Mouse (Mus musculus) heart, postnatal 10 days (tissue): ENCODE results near the gene Srsf4. TPM values are rescaled to one million over a fixed set of nuclear protein-coding genes. Genes with fewer than 3 reads are reported as not detected.

Experiments used
- DNase-seq, 2 experiments: peaks; one replicate each; pipeline ENCODE4 v3.0.0; 2021
- intact Hi-C: fragments of 180-260 bp; cut with DNase I; formaldehyde crosslinking; loops from one replicate; pipeline ENCODE4 v1.15.1; 2025
- total RNA-seq, 2 experiments: library from RNA; stranded (reverse); gene quantifications; 2 replicates each; pipeline ENCODE4 v1.2.3; 2021

The Srsf4 gene
- total RNA-seq, 2 experiments from 2014 or later = 53.6 to 53.7 TPM

GRCm38 (mm10) chr4:131913526-131913925, 40.1 kb downstream of the Srsf4 start:
- intact Hi-C loops = no loop called here
- DNase-seq = no peak

GRCm38 (mm10) chr4:131914046-131914643, 40.7 kb downstream of the Srsf4 start:
- intact Hi-C loops = no loop called here
- DNase-seq = no peak

- peak; percentile 46 to 49 for DNase-seq
- intact Hi-C loops = loop anchor here (5.0 kb wide), 2 partner anchors 53 to 162 kb away; partner anchors contain the start of gene Epb41
Measured at GRCm38 (mm10) chr4:131914891-131915469, 41.6 kb downstream of the Srsf4 start.

DNA sequence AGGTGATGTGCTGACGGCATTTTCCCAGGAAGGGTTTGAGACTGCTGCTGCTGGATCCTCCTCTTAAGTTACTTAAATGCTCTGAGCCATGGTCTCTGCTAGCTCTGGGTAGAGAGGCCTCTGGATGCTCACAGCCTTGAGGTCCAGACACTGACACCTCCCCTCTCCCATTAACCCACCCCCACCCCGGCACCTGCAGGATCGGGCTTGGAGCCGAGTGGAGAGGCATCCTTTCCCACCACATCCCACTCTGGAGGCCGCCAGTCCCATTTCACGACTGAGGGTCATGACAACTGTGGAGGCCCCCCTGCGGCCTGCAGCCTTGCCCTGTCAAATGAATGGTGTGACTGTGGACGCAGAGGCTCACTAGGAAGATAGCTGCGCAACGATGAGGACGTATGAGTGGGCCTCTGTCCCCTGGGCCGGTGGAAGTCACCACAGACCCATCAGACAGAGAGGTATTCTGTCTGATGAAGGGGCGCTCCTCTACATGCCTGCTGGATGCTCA, 42.5 kb downstream of the Srsf4 start:
- intact Hi-C loops = loop anchor here (2.0 to 5.0 kb wide), 3 partner anchors 53 to 161 kb away; partner anchors contain the start of gene Epb41
- no peak for DNase-seq

- DNase-seq = peak; percentile 72 to 92
- intact Hi-C loops = loop anchor here (2.0 to 5.0 kb wide), 3 partner anchors 52 to 161 kb away; partner anchors contain the start of gene Epb41
Measured at GRCm38 (mm10) chr4:131916425-131916824, 43.0 kb downstream of the Srsf4 start.

DNA sequence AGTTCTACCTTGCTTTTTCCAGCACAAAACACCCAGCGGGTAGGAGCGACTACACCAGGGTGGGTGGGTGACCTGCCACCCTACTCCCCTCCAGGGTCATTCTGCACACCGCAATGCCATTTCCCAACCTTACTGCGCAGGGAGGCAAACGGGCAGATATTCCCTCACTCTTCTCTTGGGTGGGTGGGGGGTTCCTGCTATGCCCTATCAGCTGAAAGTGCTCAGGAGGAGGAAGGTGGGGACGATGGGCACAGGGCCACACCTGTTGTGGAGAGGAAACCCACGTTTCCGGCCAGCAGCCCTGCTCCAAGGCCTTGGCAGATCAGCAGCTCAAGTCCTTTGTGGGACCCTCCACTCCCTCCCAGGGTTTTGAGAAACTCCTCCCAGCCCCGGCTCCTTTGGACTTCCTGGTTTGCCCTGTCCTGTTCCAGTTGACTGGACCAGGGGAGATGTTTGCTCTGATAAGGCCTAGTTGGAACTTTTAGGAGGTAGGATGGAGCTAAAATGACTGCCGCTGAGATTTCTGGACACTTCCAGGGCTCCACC, 43.7 kb downstream of the Srsf4 start:
- intact Hi-C loops = loop anchor here (2.0 to 5.0 kb wide), 3 partner anchors 52 to 160 kb away; partner anchors contain the start of gene Epb41
- DNase-seq = no peak

GRCm38 (mm10) chr4:131918026-131918533, 44.7 kb downstream of the Srsf4 start:
- intact Hi-C loops = loop anchor here (5.0 kb wide), 2 partner anchors 56 to 159 kb away; partner anchors contain the start of gene Epb41
- no peak for DNase-seq

DNA sequence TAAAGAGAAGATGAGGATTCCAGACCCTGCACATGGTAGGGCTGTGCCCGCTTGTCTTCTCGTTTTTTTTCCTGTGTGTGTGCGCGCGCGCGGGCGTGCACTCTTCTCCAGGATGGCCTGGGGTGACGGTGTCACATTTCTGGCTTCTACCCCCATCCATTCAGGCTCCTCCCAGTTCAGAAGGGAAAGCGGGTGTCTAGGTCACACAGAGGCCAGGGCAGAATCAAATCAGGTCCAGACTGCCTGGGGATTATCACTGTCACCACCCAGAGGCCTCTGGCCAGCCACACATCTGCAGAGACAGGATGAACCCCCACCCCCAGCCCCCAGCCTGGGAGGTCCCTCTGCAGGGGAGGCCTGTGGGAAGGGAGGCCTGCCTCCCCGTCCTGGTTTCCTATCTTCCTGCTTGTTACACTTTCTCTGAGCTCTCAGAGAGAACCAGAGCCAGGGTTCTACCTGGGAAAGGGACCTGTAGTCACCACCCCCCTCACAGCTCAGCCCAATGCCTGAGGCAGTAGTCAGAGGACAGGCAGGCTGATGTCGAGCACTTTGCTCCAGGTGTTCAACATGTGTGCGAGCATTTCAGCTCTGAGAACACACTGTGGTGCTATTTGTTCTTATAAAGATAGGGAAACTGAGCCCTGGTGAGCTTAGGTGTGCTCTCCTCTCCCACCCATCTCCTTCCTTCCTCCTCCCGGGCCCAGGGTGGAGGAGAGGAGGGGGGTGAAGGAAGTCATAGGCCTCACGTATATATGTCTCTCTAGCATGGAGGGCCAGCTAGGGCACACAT, 45.5 kb downstream of the Srsf4 start:
- peak; percentile 45 to 54 for DNase-seq
- intact Hi-C loops = loop anchor here (5.0 kb wide), 2 partner anchors 57 to 158 kb away; partner anchors contain the start of gene Epb41

DNA sequence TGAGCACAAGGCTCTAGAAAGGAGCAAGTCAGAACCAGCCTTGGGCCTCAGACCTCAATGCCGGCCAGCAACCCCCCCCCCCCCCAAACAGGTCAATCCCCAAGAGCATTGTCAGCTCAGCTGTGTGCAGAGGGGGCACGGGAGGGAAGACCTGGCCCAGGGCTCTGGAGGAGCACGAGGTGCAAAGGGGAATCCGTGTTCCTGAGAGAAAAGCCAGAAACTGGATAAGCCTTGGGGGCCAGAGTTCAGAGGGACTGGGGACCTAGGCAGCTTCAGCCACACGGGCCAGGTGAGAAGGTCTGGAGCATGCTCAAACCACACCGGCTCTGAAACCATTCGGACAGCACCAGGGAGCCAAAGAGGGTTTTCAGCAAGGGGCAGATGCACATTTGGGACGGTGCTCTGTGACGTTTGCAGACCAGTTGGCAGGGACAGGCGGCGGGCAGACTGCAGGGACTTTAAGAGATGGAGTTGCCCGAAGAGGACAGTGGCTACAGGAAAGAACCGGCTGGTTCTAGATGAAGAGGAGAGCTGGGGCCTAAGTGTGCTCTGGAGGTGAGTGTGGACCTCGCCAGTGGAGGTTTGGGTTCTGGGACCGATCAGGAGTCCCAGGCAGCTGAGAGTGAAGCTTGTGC, 46.2 kb downstream of the Srsf4 start:
- peak in 1 of 2 experiments; percentile 27 for DNase-seq
- intact Hi-C loops = loop anchor here (5.0 kb wide), 2 partner anchors 57 to 158 kb away; partner anchors contain the start of gene Epb41

- peak; percentile 72 to 74 for DNase-seq
- intact Hi-C loops = no loop called here
Measured at GRCm38 (mm10) chr4:131920141-131920594, 46.8 kb downstream of the Srsf4 start.

DNA sequence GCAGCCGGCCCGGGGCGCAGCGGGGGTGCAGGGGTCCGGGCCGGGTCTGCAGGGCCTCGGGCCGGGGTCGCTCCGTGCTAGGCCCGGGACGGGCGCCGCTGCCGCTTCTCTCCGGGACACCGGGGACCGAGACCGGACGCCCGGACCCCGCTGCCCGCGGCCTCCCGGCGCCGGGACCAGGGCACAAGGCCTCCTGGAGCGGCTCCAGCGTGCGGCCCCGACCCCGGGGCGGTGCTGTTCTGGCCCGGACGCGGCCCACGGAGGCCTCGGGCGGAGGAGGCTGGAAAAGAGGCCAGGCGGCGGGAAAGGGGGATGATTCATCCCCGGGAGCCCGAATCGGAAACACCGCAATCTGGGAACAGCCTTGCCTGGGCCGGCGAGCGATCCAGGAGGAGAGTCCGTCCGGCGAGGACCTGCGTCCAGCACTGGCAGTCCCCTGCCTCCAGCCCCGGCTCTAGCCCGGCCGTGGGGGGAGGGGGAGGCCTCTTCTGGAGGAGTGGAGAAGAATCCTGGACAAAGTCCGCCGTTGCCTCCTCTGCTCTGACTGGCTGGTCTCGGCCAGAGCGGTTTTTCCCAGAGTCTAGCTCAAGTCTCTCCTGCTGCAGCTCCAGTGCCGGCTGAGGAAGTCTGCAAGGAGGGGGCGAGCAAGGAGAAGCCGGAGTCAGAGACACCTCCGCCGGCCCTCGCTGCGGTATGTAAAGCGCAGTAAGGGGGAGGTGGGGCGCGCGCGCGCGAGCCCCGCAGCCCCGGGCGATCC, 47.4 kb downstream of the Srsf4 start:
- peak; percentile 75 to 81 for DNase-seq

DNA sequence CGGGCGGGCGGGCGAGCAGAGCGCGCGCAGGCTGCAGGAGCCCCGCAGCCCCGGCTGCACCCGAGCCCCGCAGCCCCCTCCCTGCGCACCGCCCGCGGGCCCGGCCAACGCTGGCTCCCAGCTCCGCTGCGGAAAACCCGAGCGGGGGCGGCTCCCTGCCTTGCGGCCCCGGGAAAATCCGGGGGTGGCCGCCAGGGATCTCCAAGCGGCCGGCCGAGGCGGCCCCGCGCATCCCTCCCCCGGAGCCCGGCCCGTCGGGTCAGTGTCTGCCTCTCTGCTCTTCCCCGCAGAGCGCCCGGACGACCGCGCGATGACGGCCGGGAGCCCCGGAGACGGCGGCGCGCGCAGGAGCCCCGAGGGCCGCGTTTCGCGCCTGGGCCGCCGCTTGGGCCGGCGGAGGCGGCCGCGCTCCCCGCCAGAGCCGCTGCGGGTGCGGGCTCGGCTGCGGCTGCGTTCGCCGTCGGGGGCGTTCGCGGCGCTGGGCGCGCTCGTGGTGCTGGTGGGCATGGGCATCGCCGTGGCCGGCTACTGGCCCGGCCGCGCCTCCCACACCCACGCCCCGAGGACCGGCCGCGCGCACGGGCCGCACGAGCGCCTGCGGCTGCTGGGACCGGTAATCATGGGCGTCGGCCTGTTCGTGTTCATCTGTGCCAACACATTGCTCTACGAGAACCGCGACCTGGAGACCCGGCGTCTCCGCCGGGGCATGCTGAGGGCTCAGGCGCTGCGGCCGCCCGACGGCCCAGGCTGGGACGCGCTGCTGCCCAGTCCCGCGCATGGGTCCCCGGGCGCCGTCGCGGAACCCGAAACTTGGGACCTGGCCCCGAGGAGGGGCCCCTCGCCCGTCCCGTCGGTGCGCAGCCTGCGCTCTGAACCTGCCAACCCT, 48.3 kb downstream of the Srsf4 start, which contains the start of gene Tmem200b:
Gene Tmem200b (plus strand): TSS at position 311 of the 886 bp plus-strand sequence.
- intact Hi-C loops = no loop called here
- DNase-seq = peak in 1 of 2 experiments; percentile 54

More for the DNA sequence above, 47.4 kb downstream of the Srsf4 start:
- intact Hi-C loops = no loop called here

GRCm38 (mm10) chr4:131922404-131922803, 49.0 kb downstream of the Srsf4 start:
- intact Hi-C loops = no loop called here
- DNase-seq = no peak

- intact Hi-C loops = no loop called here
- no peak for DNase-seq
Measured at GRCm38 (mm10) chr4:131924096-131924810, 50.8 kb downstream of the Srsf4 start.

DNA sequence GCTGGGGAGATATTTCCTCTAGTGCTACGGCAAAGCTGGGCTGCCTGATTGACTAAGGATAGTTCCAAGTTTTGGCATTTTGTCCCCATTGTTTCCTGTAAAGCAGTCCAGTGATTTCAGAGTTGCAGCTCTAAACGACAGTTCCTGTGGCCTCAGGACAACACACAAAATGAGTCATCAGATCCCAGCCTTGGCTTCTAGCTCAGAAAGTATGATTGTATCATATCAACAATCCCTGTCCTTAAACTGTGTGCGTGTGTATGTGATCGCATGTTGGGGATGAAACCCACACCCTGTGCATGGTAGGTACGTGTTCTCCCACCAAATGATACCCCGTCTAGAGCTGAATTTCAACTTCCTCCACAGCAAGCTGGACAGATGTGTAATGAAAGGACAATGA, 55.7 kb downstream of the Srsf4 start:
- DNase-seq = no peak
- intact Hi-C loops = no loop called here

DNA sequence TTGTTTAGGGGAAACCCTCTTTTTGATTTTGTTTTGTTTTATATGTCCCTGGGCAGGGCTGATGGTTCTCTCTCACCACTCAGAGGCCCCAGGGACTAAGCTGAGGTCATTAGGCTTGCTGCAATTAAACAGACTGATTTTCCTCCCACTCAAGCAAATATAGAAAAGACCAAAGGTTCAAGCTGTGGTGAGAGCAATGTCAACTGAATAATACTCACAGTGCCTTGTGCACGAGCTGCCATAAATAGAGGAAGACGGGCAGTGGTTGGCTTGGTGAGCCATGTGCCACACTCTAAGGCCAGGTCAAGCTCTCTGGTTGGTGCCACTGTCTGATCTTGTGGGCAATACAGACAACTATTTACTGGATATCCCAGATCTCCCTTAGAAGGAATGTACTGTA, 66.0 kb downstream of the Srsf4 start:
- intact Hi-C loops = no loop called here
- DNase-seq = no peak

GRCm38 (mm10) chr4:131940846-131941245, 67.4 kb downstream of the Srsf4 start:
- intact Hi-C loops = no loop called here
- DNase-seq = no peak
